Mouse (Mus musculus): ENCODE results near the gene Itih3. TPM values are rescaled to one million over a fixed set of nuclear protein-coding genes. Genes with fewer than 3 reads are reported as not detected.
A peak's percentile ranks its signal among the peaks of the same experiment; 100 is the strongest.

The Itih3 gene
- polyA plus RNA-seq, 1 experiment from 2014 or later, result 0.58 TPM

- no peak overlapping the region for H3K9ac ChIP-seq (replicated peaks; ENCODE audit: low read depth, low read length)
- H3K4me1 ChIP-seq (replicated peaks; ENCODE audit: control insufficient read depth, insufficient read depth, low read length), result no peaks in the 10 kb centered on the region
- no peak overlapping the region for H3K4me3 ChIP-seq (replicated peaks; ENCODE audit: low read length)
- no peaks in the 10 kb centered on the region for H3K9me3 ChIP-seq (ENCODE audit: control insufficient read depth, low read length)
- no peak for ATAC-seq
- H3K36me3 ChIP-seq (ENCODE audit: control insufficient read depth, insufficient read depth), result no peaks in the 10 kb centered on the region
- 93% methylated on average over 4 of the region's 4 CpGs for WGBS
- H3K27me3 ChIP-seq (replicated peaks; ENCODE audit: control insufficient read depth, insufficient read depth, low read length), result 0 out of 2 replicates have a peak, but pooled peaks cover 2% of the 10 kb centered on the region
- no peak overlapping the region for H3K27ac ChIP-seq (ENCODE audit: low read length)
- no peak overlapping the region for H3K4me2 ChIP-seq (ENCODE audit: low read length)
Measured at GRCm38 (mm10) chr14:30942254-30942653, 18.7 kb upstream of the Itih3 start.

DNA sequence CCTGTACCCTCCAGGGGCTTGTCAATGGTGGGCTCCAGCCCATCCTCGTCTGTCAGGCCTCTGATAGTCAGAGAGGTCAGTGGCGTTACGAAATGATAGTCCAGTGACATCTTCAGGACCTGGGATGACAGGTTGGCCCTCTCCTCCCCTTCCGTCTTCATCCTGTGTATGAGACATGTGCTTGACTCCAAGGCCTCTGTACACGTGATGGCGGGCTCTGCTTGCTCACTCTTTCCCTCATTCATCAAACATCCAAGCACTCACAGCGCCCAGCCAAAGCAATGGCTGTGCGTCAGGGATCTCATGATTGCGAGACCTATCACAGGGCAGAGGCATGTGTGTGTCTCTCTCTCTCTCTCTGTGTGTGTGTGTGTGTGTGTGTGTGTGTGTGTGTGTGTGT, 9.8 kb upstream of the Itih3 start:
- Histone ChIP-seq H3K4me2 (ENCODE audit: low read length) (no peak overlapping the region), H3K27me3 (replicated peaks; ENCODE audit: control insufficient read depth, insufficient read depth, low read length) (no peaks in the 10 kb centered on the region), H3K4me1 (replicated peaks; ENCODE audit: control insufficient read depth, insufficient read depth, low read length) (no peaks in the 10 kb centered on the region), H3K4me3 (replicated peaks; ENCODE audit: low read length) (no peak overlapping the region), H3K9ac (replicated peaks; ENCODE audit: low read depth, low read length) (no peak overlapping the region), H3K27ac (ENCODE audit: low read length) (no peak overlapping the region), H3K36me3 (ENCODE audit: control insufficient read depth, insufficient read depth) (no peaks in the 10 kb centered on the region), H3K9me3 (ENCODE audit: control insufficient read depth, low read length) (no peaks in the 10 kb centered on the region)
- no peak for ATAC-seq
- 88% methylated on average over 9 of the region's 9 CpGs for WGBS

- no peaks in the 10 kb centered on the region for H3K9me3 ChIP-seq (ENCODE audit: control insufficient read depth, low read length)
- WGBS, result 84% methylated on average over 4 of the region's 4 CpGs
- H3K36me3 ChIP-seq (ENCODE audit: control insufficient read depth, insufficient read depth), result no peaks in the 10 kb centered on the region
- no peak overlapping the region for H3K27ac ChIP-seq (ENCODE audit: low read length)
- no peak for ATAC-seq
- no peak overlapping the region for H3K4me3 ChIP-seq (replicated peaks; ENCODE audit: low read length)
- H3K9ac ChIP-seq (replicated peaks; ENCODE audit: low read depth, low read length), result no peak overlapping the region
- H3K4me1 ChIP-seq (replicated peaks; ENCODE audit: control insufficient read depth, insufficient read depth, low read length), result no peaks in the 10 kb centered on the region
- H3K27me3 ChIP-seq (replicated peaks; ENCODE audit: control insufficient read depth, insufficient read depth, low read length), result no peaks in the 10 kb centered on the region
- H3K4me2 ChIP-seq (ENCODE audit: low read length), result no peak overlapping the region
Measured at GRCm38 (mm10) chr14:30930386-30930785, 6.8 kb upstream of the Itih3 start.

GRCm38 (mm10) chr14:30925492-30925891, 1.9 kb upstream of the Itih3 start:
- no peak for ATAC-seq
- Histone ChIP-seq H3K4me1 (replicated peaks; ENCODE audit: control insufficient read depth, insufficient read depth, low read length) (peaks cover 3% of the 10 kb centered on the region; the same call in 1 of the 2 replicates), H3K27me3 (replicated peaks; ENCODE audit: control insufficient read depth, insufficient read depth, low read length) (no peaks in the 10 kb centered on the region), H3K4me2 (ENCODE audit: low read length) (no peak overlapping the region), H3K36me3 (ENCODE audit: control insufficient read depth, insufficient read depth) (no peaks in the 10 kb centered on the region), H3K9ac (replicated peaks; ENCODE audit: low read depth, low read length) (no peak overlapping the region), H3K27ac (ENCODE audit: low read length) (no peak overlapping the region), H3K4me3 (replicated peaks; ENCODE audit: low read length) (no peak overlapping the region), H3K9me3 (ENCODE audit: control insufficient read depth, low read length) (no peaks in the 10 kb centered on the region)
- WGBS, result 87% methylated on average over 3 of the region's 3 CpGs

- ATAC-seq, result peak; percentile 58; the same call in 1 of the 2 replicates
- Histone ChIP-seq H3K4me1 (replicated peaks; ENCODE audit: control insufficient read depth, insufficient read depth, low read length) (peaks cover 3% of the 10 kb centered on the region; the same call in 1 of the 2 replicates), H3K9me3 (ENCODE audit: control insufficient read depth, low read length) (no peaks in the 10 kb centered on the region), H3K4me3 (replicated peaks; ENCODE audit: low read length) (no peak overlapping the region), H3K27me3 (replicated peaks; ENCODE audit: control insufficient read depth, insufficient read depth, low read length) (no peaks in the 10 kb centered on the region), H3K4me2 (ENCODE audit: low read length) (no peak overlapping the region), H3K36me3 (ENCODE audit: control insufficient read depth, insufficient read depth) (no peaks in the 10 kb centered on the region), H3K27ac (ENCODE audit: low read length) (no peak overlapping the region), H3K9ac (replicated peaks; ENCODE audit: low read depth, low read length) (no peak overlapping the region)
- 43% methylated on average over 7 of the region's 8 CpGs for WGBS
Measured at GRCm38 (mm10) chr14:30922053-30922670, 1.4 kb downstream of the Itih3 start.

GRCm38 (mm10) chr14:30916516-30916915, 7.0 kb downstream of the Itih3 start:
- H3K27ac ChIP-seq (ENCODE audit: low read length), result no peak overlapping the region
- no peak overlapping the region for H3K4me2 ChIP-seq (ENCODE audit: low read length)
- no peaks in the 10 kb centered on the region for H3K4me1 ChIP-seq (replicated peaks; ENCODE audit: control insufficient read depth, insufficient read depth, low read length)
- H3K9ac ChIP-seq (replicated peaks; ENCODE audit: low read depth, low read length), result no peak overlapping the region
- ATAC-seq, result no peak
- no peak overlapping the region for H3K4me3 ChIP-seq (replicated peaks; ENCODE audit: low read length)
- WGBS, result 62% methylated on average over 1 of the region's 1 CpGs
- no peaks in the 10 kb centered on the region for H3K9me3 ChIP-seq (ENCODE audit: control insufficient read depth, low read length)
- no peaks in the 10 kb centered on the region for H3K27me3 ChIP-seq (replicated peaks; ENCODE audit: control insufficient read depth, insufficient read depth, low read length)
- H3K36me3 ChIP-seq (ENCODE audit: control insufficient read depth, insufficient read depth), result no peaks in the 10 kb centered on the region

- no peaks in the 10 kb centered on the region for H3K4me1 ChIP-seq (replicated peaks; ENCODE audit: control insufficient read depth, insufficient read depth, low read length)
- H3K4me3 ChIP-seq (replicated peaks; ENCODE audit: low read length), result no peak overlapping the region
- no peak for ATAC-seq
- H3K4me2 ChIP-seq (ENCODE audit: low read length), result no peak overlapping the region
- no peaks in the 10 kb centered on the region for H3K9me3 ChIP-seq (ENCODE audit: control insufficient read depth, low read length)
- H3K36me3 ChIP-seq (ENCODE audit: control insufficient read depth, insufficient read depth), result no peaks in the 10 kb centered on the region
- H3K27ac ChIP-seq (ENCODE audit: low read length), result no peak overlapping the region
- no peak overlapping the region for H3K9ac ChIP-seq (replicated peaks; ENCODE audit: low read depth, low read length)
- H3K27me3 ChIP-seq (replicated peaks; ENCODE audit: control insufficient read depth, insufficient read depth, low read length), result no peaks in the 10 kb centered on the region
- 71% methylated on average over 5 of the region's 5 CpGs for WGBS
Measured at GRCm38 (mm10) chr14:30913404-30913803, 10.2 kb downstream of the Itih3 start.

GRCm38 (mm10) chr14:30912641-30913040, 10.9 kb downstream of the Itih3 start:
- Histone ChIP-seq H3K9me3 (ENCODE audit: control insufficient read depth, low read length) (no peaks in the 10 kb centered on the region), H3K4me3 (replicated peaks; ENCODE audit: low read length) (no peak overlapping the region), H3K9ac (replicated peaks; ENCODE audit: low read depth, low read length) (no peak overlapping the region), H3K27me3 (replicated peaks; ENCODE audit: control insufficient read depth, insufficient read depth, low read length) (no peaks in the 10 kb centered on the region), H3K4me2 (ENCODE audit: low read length) (no peak overlapping the region), H3K36me3 (ENCODE audit: control insufficient read depth, insufficient read depth) (no peaks in the 10 kb centered on the region), H3K27ac (ENCODE audit: low read length) (no peak overlapping the region), H3K4me1 (replicated peaks; ENCODE audit: control insufficient read depth, insufficient read depth, low read length) (no peaks in the 10 kb centered on the region)
- WGBS, result 78% methylated on average over 8 of the region's 8 CpGs
- no peak for ATAC-seq

- no peak overlapping the region for H3K4me3 ChIP-seq (replicated peaks; ENCODE audit: low read length)
- H3K9ac ChIP-seq (replicated peaks; ENCODE audit: low read depth, low read length), result no peak overlapping the region
- 91% methylated on average over 8 of the region's 8 CpGs for WGBS
- H3K4me1 ChIP-seq (replicated peaks; ENCODE audit: control insufficient read depth, insufficient read depth, low read length), result no peaks in the 10 kb centered on the region
- H3K36me3 ChIP-seq (ENCODE audit: control insufficient read depth, insufficient read depth), result no peaks in the 10 kb centered on the region
- no peaks in the 10 kb centered on the region for H3K9me3 ChIP-seq (ENCODE audit: control insufficient read depth, low read length)
- H3K4me2 ChIP-seq (ENCODE audit: low read length), result no peak overlapping the region
- H3K27me3 ChIP-seq (replicated peaks; ENCODE audit: control insufficient read depth, insufficient read depth, low read length), result no peaks in the 10 kb centered on the region
- no peak for ATAC-seq
- H3K27ac ChIP-seq (ENCODE audit: low read length), result no peak overlapping the region
Measured at GRCm38 (mm10) chr14:30911141-30911540, 12.4 kb downstream of the Itih3 start.

- 79% methylated on average over 3 of the region's 3 CpGs for WGBS
- H3K4me3 ChIP-seq (replicated peaks; ENCODE audit: low read length), result no peak overlapping the region
- no peaks in the 10 kb centered on the region for H3K27me3 ChIP-seq (replicated peaks; ENCODE audit: control insufficient read depth, insufficient read depth, low read length)
- H3K9ac ChIP-seq (replicated peaks; ENCODE audit: low read depth, low read length), result no peak overlapping the region
- no peak for ATAC-seq
- H3K9me3 ChIP-seq (ENCODE audit: control insufficient read depth, low read length), result no peaks in the 10 kb centered on the region
- H3K36me3 ChIP-seq (ENCODE audit: control insufficient read depth, insufficient read depth), result no peaks in the 10 kb centered on the region
- H3K4me1 ChIP-seq (replicated peaks; ENCODE audit: control insufficient read depth, insufficient read depth, low read length), result no peaks in the 10 kb centered on the region
- H3K4me2 ChIP-seq (ENCODE audit: low read length), result no peak overlapping the region
- H3K27ac ChIP-seq (ENCODE audit: low read length), result no peak overlapping the region
Measured at GRCm38 (mm10) chr14:30907814-30908265, 15.7 kb downstream of the Itih3 start.
